Mouse (Mus musculus) left cerebral cortex, postnatal 25 days (tissue): ENCODE results near the gene Lgals3. TPM values are rescaled to one million over a fixed set of nuclear protein-coding genes. Genes with fewer than 3 reads are reported as not detected.
A peak's percentile ranks its signal among the peaks of the same experiment; 100 is the strongest.

ENCODE experiments used
- DNase-seq, 2 experiments: peaks; one replicate each; pipeline ENCODE4 v3.0.0; 2022; ENCODE audit warnings: low spot score in 2 of 2, mixed read lengths in 1 of 2
- intact Hi-C: fragments of 180-260 bp; cut with DNase I; formaldehyde crosslinking; loops from one replicate; pipeline ENCODE4 v1.15.1; 2025
- total RNA-seq, 2 experiments: library from RNA; stranded (reverse); gene quantifications; 2 replicates each; pipeline ENCODE4 v1.2.3; 2021

Lgals3 gene
- total RNA-seq, 2 experiments from 2014 or later: 2.4 TPM; not detected in 1

- DNase-seq: peak; percentile 86 to 92
- intact Hi-C loops: no loop called here
Observed at GRCm38 (mm10) chr14:47417775-47418665, 50.5 kb downstream of the Lgals3 start, which contains the start of gene Dlgap5. TSS of gene Dlgap5 (minus strand) at chr14:47418407.

DNA sequence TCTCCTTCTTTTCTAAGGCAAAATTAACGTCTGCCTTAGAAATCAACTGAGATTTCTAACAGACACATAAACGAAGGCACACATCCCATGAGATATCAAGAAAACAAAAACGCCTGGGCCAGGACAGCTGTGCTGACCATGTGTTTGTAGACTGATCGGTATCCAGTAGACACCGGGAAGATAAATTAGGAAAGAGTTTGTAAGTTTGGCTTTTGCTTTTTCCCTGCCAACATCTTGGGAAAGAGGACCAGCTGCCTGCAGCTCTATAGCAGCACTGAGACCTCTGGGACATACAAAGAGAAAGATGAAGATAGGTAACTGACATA lies 51.1 kb downstream of the Lgals3 start:
- no peak for DNase-seq
- intact Hi-C loops: no loop called here

- DNase-seq: no peak
- intact Hi-C loops: no loop called here
Observed at GRCm38 (mm10) chr14:47419034-47419625, 51.6 kb downstream of the Lgals3 start.

DNA sequence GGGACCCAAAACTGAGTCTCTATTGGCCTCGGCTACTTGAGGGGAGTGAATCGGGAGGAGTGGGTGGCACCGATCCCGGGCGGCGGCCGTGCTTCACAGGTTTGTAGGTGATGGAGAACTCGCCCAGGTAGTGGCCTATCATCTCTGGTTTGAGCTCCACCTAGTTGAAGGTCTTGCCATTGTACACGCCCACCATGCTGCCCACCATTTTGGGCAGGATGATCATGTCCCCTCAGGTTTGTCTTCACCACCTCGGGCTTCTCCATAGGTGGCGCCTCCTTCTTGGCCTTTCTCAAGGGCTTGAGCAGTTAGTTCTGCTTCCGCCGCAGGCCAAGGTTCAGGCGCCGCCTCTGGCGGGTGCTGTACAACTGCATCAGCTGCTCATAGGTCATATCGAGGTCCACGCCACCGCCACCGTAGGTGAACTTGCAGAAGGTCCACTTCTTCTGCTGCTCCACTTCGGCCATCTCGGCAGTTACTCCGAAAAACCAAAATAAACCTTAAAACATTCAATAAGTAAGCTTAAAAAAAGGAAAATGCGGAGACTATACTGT lies 52.2 kb downstream of the Lgals3 start:
- intact Hi-C loops: loop anchor here (5.0 kb wide), 1 partner anchor 47 kb away; no protein-coding TSS in a partner anchor
- no peak for DNase-seq

GRCm38 (mm10) chr14:47421606-47422005 lies 54.1 kb downstream of the Lgals3 start:
- intact Hi-C loops: loop anchor here (5.0 kb wide), 1 partner anchor 49 kb away; no protein-coding TSS in a partner anchor
- DNase-seq: no peak

DNA sequence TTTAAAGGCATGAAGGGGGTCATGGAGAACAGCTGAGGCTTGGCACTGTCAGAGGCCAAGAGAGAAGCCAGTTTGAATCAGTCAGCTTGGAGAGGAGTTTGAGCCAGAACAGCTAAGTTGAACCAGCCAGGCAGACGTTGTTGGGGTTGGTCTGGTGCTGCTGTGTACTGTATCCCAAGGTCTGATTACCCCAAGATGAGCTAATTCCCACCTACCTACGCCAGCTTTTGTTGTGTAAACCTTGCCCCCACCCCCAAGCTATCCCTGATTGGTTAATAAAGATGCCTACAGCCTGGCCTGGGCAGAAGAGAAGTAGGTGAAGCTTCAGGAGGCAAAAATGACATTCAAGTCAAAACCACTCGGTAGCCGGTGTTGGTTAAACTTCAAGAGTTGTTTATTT lies 54.9 kb downstream of the Lgals3 start:
- intact Hi-C loops: loop anchor here (5.0 kb wide), 1 partner anchor 50 kb away; no protein-coding TSS in a partner anchor

GRCm38 (mm10) chr14:47432987-47433386 lies 65.4 kb downstream of the Lgals3 start:
- intact Hi-C loops: no loop called here
- DNase-seq: no peak

More for the DNA sequence above, 54.9 kb downstream of the Lgals3 start:
- no peak for DNase-seq

Other genes with a start within 250 kb of the Lgals3 start
- 1 to 10 TPM; 1.1 to 1.4 TPM for gene Gch1, start 178.3 kb upstream of the Lgals3 start, total RNA-seq
- gene Wdhd1, start 90.9 kb upstream of the Lgals3 start, total RNA-seq: 1 to 10 TPM; 4.8 to 5.6 TPM
- gene Socs4, start 90.8 kb upstream of the Lgals3 start, total RNA-seq: 10 to 100 TPM; 11.0 to 11.2 TPM
- 10 to 100 TPM; 53.0 to 55.6 TPM for gene Mapk1ip1l, start 69.5 kb upstream of the Lgals3 start, total RNA-seq
- gene Dlgap5, start 50.7 kb downstream of the Lgals3 start, total RNA-seq: under 1 TPM in 1 of 2 experiments, not detected in 1; 0.25 TPM
- gene Fbxo34, start 82.7 kb downstream of the Lgals3 start, total RNA-seq: 100 to 1,000 TPM in 1 of 2 experiments, 10 to 100 TPM in 1; 97.0 to 104 TPM
- gene Atg14, start 202.9 kb downstream of the Lgals3 start, total RNA-seq: 10 to 100 TPM; 19.4 to 19.8 TPM